Mouse (Mus musculus) heart, embryonic 10.5 days (tissue): ENCODE data around the gene Htra1. TPM values are rescaled to one million over a fixed set of nuclear protein-coding genes. Genes with fewer than 3 reads are reported as not detected.

ENCODE experiments used
- DNase-seq: peaks from one replicate; pipeline ENCODE4 v3.0.0-alpha.2; 2017; ENCODE audit warnings: low spot score
- H3K27ac ChIP-seq: fragments of 300-500 bp; sonication (generic); 2 replicates; pipeline ENCODE4 v1.5.1; 2016; ENCODE audit warnings: mild to moderate bottlenecking
- H3K27me3 ChIP-seq: fragments of 300-500 bp; sonication (generic); 2 replicates; pipeline ENCODE4 v1.6.1; 2016; ENCODE audit warnings: mild to moderate bottlenecking; ENCODE audit not compliant: poor library complexity, insufficient read depth, severe bottlenecking
- H3K36me3 ChIP-seq: fragments of 300-500 bp; sonication (generic); 2 replicates; pipeline ENCODE4 v1.6.1; 2016; ENCODE audit warnings: mild to moderate bottlenecking, moderate library complexity
- H3K4me1 ChIP-seq: fragments of 300-500 bp; sonication (generic); 2 replicates; pipeline ENCODE4 v1.6.1; 2016; ENCODE audit warnings: mild to moderate bottlenecking
- H3K4me3 ChIP-seq: fragments of 300-500 bp; sonication (generic); 2 replicates; pipeline ENCODE4 v1.5.1; 2016; ENCODE audit warnings: mild to moderate bottlenecking, moderate library complexity
- H3K9me3 ChIP-seq: fragments of 300-500 bp; sonication (generic); 2 replicates; pipeline ENCODE4 v1.6.1; 2016; ENCODE audit warnings: mild to moderate bottlenecking, moderate library complexity
- WGBS: fragments of 180-500 bp; shearing (Covaris S2); methylation state at CpG from one replicate; pipeline ENCODE4 v1.1.7; 2016; 5-methylcytosine and 5-hydroxymethylcytosine counted together
- microRNA-seq: library from miRNA; unstranded; fragments of <30 nt; microRNA quantifications from one replicate; pipeline ENCODE4, GENCODE M21; 2017
- polyA plus RNA-seq: library from polyadenylated mRNA; unstranded; fragments of >200 nt; fragmentation: Nextera tagmentation; extraction: Ambion mirVana; gene quantifications from 2 replicates; pipeline ENCODE4 v1.2.1, GENCODE M21; 2016

Htra1 gene
- polyA plus RNA-seq, 1 experiment from 2014 or later: 7.7 TPM

DNA sequence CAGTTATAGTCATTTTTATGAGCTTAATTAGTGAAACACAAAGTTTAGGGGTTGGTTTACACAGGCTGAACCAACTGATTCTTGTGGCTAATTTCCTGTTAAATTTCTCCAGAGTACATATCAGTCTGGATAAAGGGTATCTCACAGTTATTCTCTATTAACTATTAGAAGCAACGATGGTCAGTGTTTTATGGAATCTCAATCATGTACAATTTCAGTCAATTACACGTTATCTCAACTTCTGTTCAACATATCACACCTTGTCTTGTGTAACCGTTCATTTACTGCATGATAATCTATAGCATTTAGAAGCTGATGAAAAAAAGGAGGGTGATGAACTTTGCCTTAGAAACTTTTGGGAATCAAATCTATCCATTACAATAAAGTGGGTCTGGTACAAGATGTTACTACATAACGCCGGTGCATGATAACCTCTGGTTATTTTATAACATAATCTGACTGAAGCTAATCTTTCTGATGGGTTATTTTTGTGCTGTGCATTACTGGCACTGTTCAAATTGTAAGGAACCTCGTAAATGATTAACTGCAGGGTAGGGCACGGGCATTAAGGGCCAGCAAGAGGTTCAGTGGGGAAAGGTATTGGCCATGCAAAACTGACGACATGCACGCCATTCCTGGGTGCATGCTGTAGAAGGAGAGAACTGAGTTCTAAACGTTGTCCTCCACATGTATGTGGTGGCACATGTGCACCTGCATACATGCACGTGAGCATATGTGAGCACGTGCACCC lies 66.2 kb downstream of the Htra1 start:
- Histone ChIP-seq H3K36me3 (no peaks in the 10 kb centered on the region), H3K4me3 (no peak overlapping the region), H3K27me3 (no peaks in the 10 kb centered on the region), H3K9me3 (peaks cover 6% of the 10 kb centered on the region), H3K4me1 (no peaks in the 10 kb centered on the region), H3K27ac (no peak overlapping the region)
- DNase-seq: no peak
- 83% methylated on average over 12 of the region's 12 CpGs for WGBS

DNA sequence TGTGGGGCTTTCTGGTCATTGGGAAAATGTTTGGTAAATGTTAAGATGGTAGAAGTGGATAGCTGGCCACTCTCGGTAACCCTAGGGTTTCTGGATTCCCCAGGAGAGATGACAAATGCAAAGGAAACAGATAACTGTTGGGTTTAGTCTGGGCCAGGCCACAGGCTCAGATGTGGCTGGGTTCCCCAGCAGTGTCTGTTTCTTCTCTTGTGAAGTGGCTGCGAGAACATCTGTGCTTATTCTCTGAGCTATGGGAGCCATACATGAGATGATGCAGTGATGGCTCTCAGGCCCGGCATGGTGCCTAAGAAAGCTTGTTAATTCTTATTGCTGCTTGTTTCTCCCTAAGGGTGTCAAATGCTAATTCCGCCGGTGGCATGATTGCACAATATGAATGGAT lies 68.2 kb downstream of the Htra1 start:
- H3K27ac ChIP-seq: no peak overlapping the region
- no peak for DNase-seq
- H3K27me3 ChIP-seq: no peaks in the 10 kb centered on the region
- no peaks in the 10 kb centered on the region for H3K4me1 ChIP-seq
- 85% methylated on average over 5 of the region's 5 CpGs for WGBS
- peaks cover 10% of the 10 kb centered on the region for H3K9me3 ChIP-seq
- H3K4me3 ChIP-seq: no peak overlapping the region
- H3K36me3 ChIP-seq: no peaks in the 10 kb centered on the region

DNA sequence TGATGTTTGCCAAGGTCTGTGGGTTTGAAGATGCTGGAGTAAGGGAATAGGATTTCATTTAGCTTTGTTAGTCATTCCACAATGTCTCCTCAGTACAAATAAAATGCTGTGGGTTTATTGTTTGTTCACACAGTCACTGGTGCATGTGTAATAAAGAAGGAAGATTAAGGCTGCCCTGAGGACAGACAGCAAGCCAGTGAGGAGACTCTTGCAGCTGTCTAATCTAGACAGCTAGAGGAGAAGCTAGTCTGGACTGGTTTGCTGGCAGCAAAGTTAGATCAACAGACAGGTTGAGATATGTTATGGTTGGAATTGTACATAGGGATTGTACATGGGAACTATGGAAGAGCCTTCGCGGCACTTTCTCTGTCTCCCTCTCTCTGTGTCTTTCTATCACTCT lies 71.3 kb downstream of the Htra1 start:
- no peaks in the 10 kb centered on the region for H3K4me1 ChIP-seq
- peaks cover 10% of the 10 kb centered on the region for H3K9me3 ChIP-seq
- H3K36me3 ChIP-seq: no peaks in the 10 kb centered on the region
- H3K27me3 ChIP-seq: no peaks in the 10 kb centered on the region
- 91% methylated on average over 2 of the region's 2 CpGs for WGBS
- no peak for DNase-seq
- no peak overlapping the region for H3K4me3 ChIP-seq
- H3K27ac ChIP-seq: no peak overlapping the region

DNA sequence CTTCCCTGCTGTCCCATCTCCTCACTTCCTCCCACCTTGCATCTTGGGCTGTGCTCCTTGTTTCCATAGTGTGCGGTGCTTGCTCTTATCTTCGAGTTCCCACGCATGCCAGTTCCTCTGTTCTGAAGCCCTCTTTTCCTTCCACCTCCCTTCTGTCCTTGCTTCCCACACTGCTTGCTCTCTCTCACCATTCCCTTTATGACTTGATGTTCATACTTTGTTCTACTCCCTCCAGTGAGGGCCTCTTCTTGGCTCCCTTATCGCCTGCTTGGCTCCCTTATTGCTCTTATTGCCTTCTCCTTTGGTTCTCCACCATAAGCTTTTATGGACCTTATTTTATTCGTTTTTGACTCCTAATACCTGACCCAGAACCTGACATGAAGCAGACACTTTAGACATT lies 73.3 kb downstream of the Htra1 start:
- Histone ChIP-seq H3K27ac (no peak overlapping the region), H3K27me3 (no peaks in the 10 kb centered on the region), H3K9me3 (peaks cover 10% of the 10 kb centered on the region), H3K4me3 (no peak overlapping the region), H3K36me3 (no peaks in the 10 kb centered on the region), H3K4me1 (no peaks in the 10 kb centered on the region)
- WGBS: 73% methylated on average over 5 of the region's 5 CpGs
- DNase-seq: no peak

- H3K27me3 ChIP-seq: no peaks in the 10 kb centered on the region
- no peaks in the 10 kb centered on the region for H3K4me1 ChIP-seq
- peaks cover 5% of the 10 kb centered on the region; the same call in 1 of the 2 replicates for H3K9me3 ChIP-seq
- H3K36me3 ChIP-seq: no peaks in the 10 kb centered on the region
- no peak overlapping the region for H3K27ac ChIP-seq
- WGBS: 73% methylated on average over 1 of the region's 1 CpGs
- DNase-seq: no peak
- H3K4me3 ChIP-seq: no peak overlapping the region
Measured at GRCm38 (mm10) chr7:131011901-131012300, 76.0 kb downstream of the Htra1 start.

DNA sequence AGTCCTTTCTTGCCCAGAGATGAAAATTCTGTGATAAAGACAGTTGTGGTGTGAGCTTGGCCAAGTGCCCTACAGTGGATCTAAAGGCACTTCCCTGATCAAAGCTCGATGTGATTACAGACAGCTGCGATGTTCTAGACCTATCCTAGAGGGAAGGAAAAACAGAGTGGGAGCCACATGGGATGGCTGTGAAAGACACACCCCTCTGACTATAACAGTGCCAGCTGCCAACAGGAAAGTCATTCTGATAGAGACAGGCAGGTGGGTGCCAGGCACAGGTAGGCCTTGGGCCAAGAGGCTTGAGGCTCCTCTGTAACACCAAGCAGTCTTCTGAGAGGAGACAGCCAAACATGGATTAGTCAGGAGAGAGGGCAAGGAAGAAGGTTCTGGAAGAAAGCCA lies 83.3 kb downstream of the Htra1 start:
- WGBS: 88% methylated on average over 2 of the region's 2 CpGs

GRCm38 (mm10) chr7:131024807-131025206 lies 88.9 kb downstream of the Htra1 start:
- H3K4me3 ChIP-seq: no peak overlapping the region
- H3K9me3 ChIP-seq: no peaks in the 10 kb centered on the region
- H3K27me3 ChIP-seq: 0 out of 2 replicates have a peak, but pooled peaks cover 7% of the 10 kb centered on the region
- no peak for DNase-seq
- WGBS: 26% methylated on average over 1 of the region's 1 CpGs
- H3K36me3 ChIP-seq: no peaks in the 10 kb centered on the region
- peaks cover 7% of the 10 kb centered on the region for H3K4me1 ChIP-seq
- H3K27ac ChIP-seq: no peak overlapping the region

More for the DNA sequence above, 83.3 kb downstream of the Htra1 start:
- H3K4me3 ChIP-seq: no peak overlapping the region
- DNase-seq: no peak
- H3K4me1 ChIP-seq: no peaks in the 10 kb centered on the region
- H3K36me3 ChIP-seq: no peaks in the 10 kb centered on the region
- no peaks in the 10 kb centered on the region for H3K27me3 ChIP-seq
- H3K27ac ChIP-seq: no peak overlapping the region
- no peaks in the 10 kb centered on the region for H3K9me3 ChIP-seq

GRCm38 (mm10) chr7:131027557-131027956 lies 91.6 kb downstream of the Htra1 start:
- Histone ChIP-seq H3K4me3 (no peak overlapping the region), H3K27ac (no peak overlapping the region), H3K27me3 (0 out of 2 replicates have a peak, but pooled peaks cover 7% of the 10 kb centered on the region), H3K36me3 (no peaks in the 10 kb centered on the region), H3K4me1 (peaks cover 7% of the 10 kb centered on the region), H3K9me3 (no peaks in the 10 kb centered on the region)
- WGBS: 68% methylated on average over 1 of the region's 1 CpGs
- no peak for DNase-seq

DNA sequence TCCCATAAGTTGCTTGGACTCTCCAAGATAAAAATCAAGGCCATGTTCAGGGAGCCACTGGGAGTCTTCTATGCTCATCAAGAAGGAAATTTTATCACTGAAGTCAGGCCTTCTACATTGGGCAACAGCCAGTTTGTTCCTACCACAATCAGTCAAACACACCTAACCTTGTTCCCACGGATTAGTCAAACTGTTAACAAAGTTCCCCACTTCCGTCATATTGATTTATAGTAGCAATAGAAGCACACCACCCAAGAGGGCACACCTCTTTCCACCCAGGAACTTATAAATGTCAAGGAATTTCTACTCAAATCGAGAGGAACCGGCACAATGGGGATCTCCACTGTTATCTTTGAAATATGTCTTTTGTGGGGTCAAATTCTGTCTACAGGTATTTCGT lies 95.8 kb downstream of the Htra1 start, which contains the start of gene Dmbt1:
Dmbt1 (plus strand) TSS at position 299 of the 400 bp plus-strand sequence.
- WGBS: 81% methylated on average over 5 of the region's 5 CpGs
- Histone ChIP-seq H3K9me3 (no peaks in the 10 kb centered on the region), H3K27me3 (peaks cover 7% of the 10 kb centered on the region; the same call in 1 of the 2 replicates), H3K4me3 (no peak within 1 kb of the TSS), H3K4me1 (0 out of 2 replicates have a peak, but pooled peaks cover 4% of the 10 kb centered on the region), H3K27ac (no peak within 1 kb of the TSS), H3K36me3 (no peaks in the 10 kb centered on the region)
- no peak for DNase-seq

Small RNAs within 50 kb of the gene (microRNA-seq; reads per million reads assigned to microRNA genes)
- gene Mir7061: 1.0 reads per million

Other genes starting within 250 kb of the Htra1 start
- gene Btbd16, start 162.0 kb upstream of the Htra1 start, polyA plus RNA-seq: 0.07 and 0.40 TPM in 2 replicates
- gene Plekha1, start 70.4 kb upstream of the Htra1 start, polyA plus RNA-seq: 44.4 and 55.3 TPM in 2 replicates
- 0.04 TPM in 1 of 2 replicates, not detected in the other for gene Dmbt1, start 95.9 kb downstream of the Htra1 start, polyA plus RNA-seq
- gene 4933402N03Rik, start 210.2 kb downstream of the Htra1 start, polyA plus RNA-seq: not detected in 2 replicates
- 0.06 and 0.07 TPM in 2 replicates for gene 5430419D17Rik, start 238.3 kb downstream of the Htra1 start, polyA plus RNA-seq